Mouse (Mus musculus) intestine, postnatal 0 days (tissue): ENCODE results near the gene Lepr. TPM values are rescaled to one million over a fixed set of nuclear protein-coding genes. Genes with fewer than 3 reads are reported as not detected.

ENCODE experiments used
- ATAC-seq: fragments of 200-750 bp; cut with Nextera tagmentation; 2 replicates; pipeline ENCODE4 v1.8.0; 2017; ENCODE audit warnings: mild to moderate bottlenecking, moderate TSS enrichment, moderate library complexity
- H3K27ac ChIP-seq: fragments of 300-500 bp; sonication (generic); 2 replicates; pipeline ENCODE4 v1.5.1; 2014; ENCODE audit warnings: mild to moderate bottlenecking, low read depth, low read length, moderate library complexity
- H3K27me3 ChIP-seq: fragments of 300-500 bp; sonication (generic); replicated peaks from 2 replicates; pipeline ENCODE4 v1.6.1; 2014; ENCODE audit warnings: low read length, mixed read lengths; ENCODE audit not compliant: control insufficient read depth, insufficient read depth
- H3K36me3 ChIP-seq: fragments of 300-500 bp; sonication (generic); 2 replicates; pipeline ENCODE4 v1.6.1; 2014; ENCODE audit warnings: mild to moderate bottlenecking, moderate library complexity; ENCODE audit not compliant: control insufficient read depth, insufficient read depth
- H3K4me1 ChIP-seq: fragments of 300-500 bp; sonication (generic); replicated peaks from 2 replicates; pipeline ENCODE4 v1.6.1; 2014; ENCODE audit warnings: antibody characterized with exemption, low read length, mixed read lengths; ENCODE audit not compliant: control insufficient read depth, insufficient read depth
- H3K4me2 ChIP-seq: fragments of 300-500 bp; sonication (generic); replicated peaks from 2 replicates; pipeline ENCODE4 v1.6.1; 2014; ENCODE audit warnings: low read depth, mild to moderate bottlenecking, moderate library complexity
- H3K4me3 ChIP-seq: fragments of 300-500 bp; sonication (generic); 2 replicates; pipeline ENCODE4 v1.5.1; 2014; ENCODE audit warnings: low read depth, low read length
- H3K9ac ChIP-seq: fragments of 300-500 bp; sonication (generic); 2 replicates; pipeline ENCODE4 v1.6.1; 2014; ENCODE audit warnings: mild to moderate bottlenecking, low read depth, low read length
- H3K9me3 ChIP-seq: fragments of 300-500 bp; sonication (generic); 2 replicates; pipeline ENCODE4 v1.6.1; 2016; ENCODE audit warnings: mixed run types; ENCODE audit not compliant: control insufficient read depth
- CTCF ChIP-seq: sonication (generic); IDR thresholded peaks from 2 replicates; pipeline ENCODE4 v1.5.1; 2016; ENCODE audit warnings: low read depth, mild to moderate bottlenecking, control low read depth, antibody characterized with exemption, moderate library complexity
- WGBS: fragments of 180-500 bp; shearing (Covaris S2); extraction: QIAGEN DNeasy Blood & Tissue Kit; methylation state at CpG from one replicate; pipeline ENCODE4 v1.1.7; 2014; 5-methylcytosine and 5-hydroxymethylcytosine counted together
- polyA plus RNA-seq: library from polyadenylated mRNA; unstranded; fragments of >200 nt; fragmentation: Nextera tagmentation; extraction: Ambion mirVana; gene quantifications from 2 replicates; pipeline ENCODE4 v1.2.1, GENCODE M21; 2015

Lepr gene
- polyA plus RNA-seq: 1.9 TPM in 2 replicates

DNA sequence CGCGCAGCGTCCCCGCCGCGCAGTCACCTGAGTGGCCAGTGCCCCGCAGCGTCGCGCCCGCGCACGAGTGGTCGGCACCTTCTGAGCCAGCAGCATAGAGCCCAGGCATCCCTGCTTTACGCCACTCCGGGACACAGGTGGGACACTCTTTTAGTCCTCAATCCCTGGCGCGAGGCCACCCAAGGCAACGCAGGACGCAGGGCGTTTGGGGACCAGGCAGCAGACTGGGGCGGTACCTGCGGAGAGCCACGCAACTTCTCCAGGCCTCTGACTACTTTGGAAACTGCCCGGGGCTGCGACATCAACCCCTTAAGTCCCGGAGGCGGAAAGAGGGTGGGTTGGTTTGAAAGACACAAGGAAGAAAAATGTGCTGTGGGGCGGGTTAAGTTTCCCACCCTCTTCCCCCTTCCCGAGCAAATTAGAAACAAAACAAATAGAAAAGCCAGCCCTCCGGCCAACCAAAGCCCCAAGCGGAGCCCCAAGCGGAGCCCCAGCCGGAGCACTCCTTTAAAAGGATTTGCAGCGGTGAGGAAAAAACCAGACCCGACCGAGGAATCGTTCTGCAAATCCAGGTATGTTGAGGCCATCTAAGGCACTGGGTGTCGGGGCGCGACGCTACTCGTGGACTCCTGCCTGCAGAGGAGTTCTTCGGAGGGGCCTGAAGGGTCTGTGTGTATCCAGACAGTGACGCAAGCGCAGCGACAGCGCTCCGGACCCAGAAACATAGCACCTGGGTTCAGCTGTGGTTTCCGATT, at the start of gene Lepr:
Gene Lepr, plus strand, starts transcription at position 38 of the 755 bp plus-strand sequence.
- ATAC-seq: no peak
- peaks cover 20% of the 10 kb centered on the region; the same call in 1 of the 2 replicates for H3K27me3 ChIP-seq
- no peaks in the 10 kb centered on the region for H3K36me3 ChIP-seq
- TF ChIP-seq CTCF: no peak
- 0 out of 2 replicates have a peak, but pooled peaks cover 3% of the 10 kb centered on the region for H3K4me1 ChIP-seq
- H3K4me3 ChIP-seq: peak within 1 kb of the TSS; percentile 46
- H3K4me2 ChIP-seq: peak within 1 kb of the TSS; percentile 73
- H3K27ac ChIP-seq: no peak within 1 kb of the TSS
- WGBS: under 1% methylated on average over 50 of the region's 50 CpGs
- no peaks in the 10 kb centered on the region for H3K9me3 ChIP-seq
- H3K9ac ChIP-seq: peak within 1 kb of the TSS; percentile 31; the same call in 1 of the 2 replicates

DNA sequence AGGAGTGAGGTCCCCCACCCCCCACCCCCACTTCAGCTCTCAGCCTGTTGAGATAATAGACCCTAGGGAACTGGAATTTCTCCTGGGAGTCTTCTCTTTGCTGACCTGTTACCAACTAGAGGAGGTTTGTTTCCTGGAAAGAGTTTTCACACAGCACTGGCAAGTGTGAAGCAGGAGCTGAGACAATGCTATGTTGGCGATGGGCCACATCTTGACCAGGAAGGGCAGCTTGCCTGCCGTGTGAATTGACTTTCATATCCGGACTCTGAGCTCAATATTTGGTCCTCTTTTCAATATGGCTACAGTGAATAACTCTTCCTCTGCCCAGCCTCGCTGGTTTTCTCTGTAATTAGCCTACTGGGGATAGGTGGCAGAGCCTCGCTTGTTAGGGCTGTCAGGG, 48.0 kb upstream of the Lepr start:
- no peak overlapping the region for H3K4me2 ChIP-seq
- no peaks in the 10 kb centered on the region for H3K27me3 ChIP-seq
- H3K9ac ChIP-seq: no peak overlapping the region
- 70% methylated on average over 5 of the region's 5 CpGs for WGBS
- no peak overlapping the region for H3K27ac ChIP-seq
- no peaks in the 10 kb centered on the region for H3K9me3 ChIP-seq
- no peak for ATAC-seq
- TF ChIP-seq CTCF: no peak
- no peaks in the 10 kb centered on the region for H3K4me1 ChIP-seq
- H3K4me3 ChIP-seq: no peak overlapping the region
- H3K36me3 ChIP-seq: no peaks in the 10 kb centered on the region

GRCm38 (mm10) chr4:101669811-101670210, 47.4 kb upstream of the Lepr start:
- H3K36me3 ChIP-seq: no peaks in the 10 kb centered on the region
- H3K27me3 ChIP-seq: no peaks in the 10 kb centered on the region
- WGBS: 65% methylated on average over 5 of the region's 5 CpGs
- H3K9ac ChIP-seq: no peak overlapping the region
- no peak overlapping the region for H3K4me2 ChIP-seq
- H3K4me3 ChIP-seq: no peak overlapping the region
- H3K4me1 ChIP-seq: no peaks in the 10 kb centered on the region
- H3K27ac ChIP-seq: no peak overlapping the region
- no peak for TF ChIP-seq CTCF
- H3K9me3 ChIP-seq: no peaks in the 10 kb centered on the region
- ATAC-seq: no peak

DNA sequence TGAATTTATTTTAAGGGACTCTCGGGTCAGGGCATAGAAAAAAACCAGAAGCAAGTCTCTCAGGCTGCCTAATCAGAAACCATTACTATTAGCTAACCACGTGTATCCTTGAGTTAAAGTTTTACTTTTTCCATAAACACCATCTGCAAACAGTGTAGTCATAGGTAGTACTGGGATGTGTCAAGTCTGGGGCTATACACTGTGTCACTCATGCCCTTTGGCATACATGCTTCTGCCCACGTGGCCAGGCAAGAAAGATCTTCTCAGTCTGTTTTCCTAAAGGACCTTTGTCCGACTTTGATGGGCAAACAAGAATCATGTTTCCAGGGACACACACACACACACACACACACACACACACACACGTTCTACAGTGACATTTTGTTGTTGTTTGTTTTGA, 42.4 kb upstream of the Lepr start:
- TF ChIP-seq CTCF: no peak
- peak; percentile 99 for ATAC-seq
- H3K27ac ChIP-seq: no peak overlapping the region

DNA sequence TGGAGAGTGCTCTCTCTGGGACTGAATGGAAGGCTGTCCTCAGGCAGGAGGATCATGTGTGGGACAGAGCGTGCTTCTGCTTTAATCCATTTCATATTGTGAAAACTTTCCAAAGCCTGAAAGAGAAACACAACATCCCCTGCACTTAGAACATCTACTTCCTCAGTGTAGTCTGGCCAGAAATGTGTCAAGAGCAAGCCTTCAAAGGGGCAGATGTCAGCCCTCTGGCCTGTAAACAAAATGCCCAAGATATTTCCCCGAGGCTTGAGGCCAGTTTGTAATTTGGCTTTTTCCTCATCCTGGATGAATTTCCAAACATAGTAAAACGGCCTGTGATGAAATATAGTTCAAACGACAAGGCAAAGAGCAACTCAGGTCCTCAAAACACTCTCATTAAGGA, 41.5 kb upstream of the Lepr start:
- H3K27me3 ChIP-seq: no peaks in the 10 kb centered on the region
- H3K27ac ChIP-seq: no peak overlapping the region
- H3K4me1 ChIP-seq: no peaks in the 10 kb centered on the region
- TF ChIP-seq CTCF: no peak
- ATAC-seq: no peak
- H3K4me3 ChIP-seq: no peak overlapping the region
- H3K36me3 ChIP-seq: no peaks in the 10 kb centered on the region
- no peak overlapping the region for H3K9ac ChIP-seq
- WGBS: 48% methylated on average over 4 of the region's 4 CpGs
- H3K9me3 ChIP-seq: no peaks in the 10 kb centered on the region
- no peak overlapping the region for H3K4me2 ChIP-seq

More for the DNA sequence above, 42.4 kb upstream of the Lepr start:
- Histone ChIP-seq H3K4me1 (no peaks in the 10 kb centered on the region), H3K27me3 (no peaks in the 10 kb centered on the region), H3K9me3 (no peaks in the 10 kb centered on the region), H3K4me2 (no peak overlapping the region), H3K9ac (no peak overlapping the region), H3K4me3 (no peak overlapping the region), H3K36me3 (no peaks in the 10 kb centered on the region)
- 37% methylated on average over 5 of the region's 5 CpGs for WGBS

DNA sequence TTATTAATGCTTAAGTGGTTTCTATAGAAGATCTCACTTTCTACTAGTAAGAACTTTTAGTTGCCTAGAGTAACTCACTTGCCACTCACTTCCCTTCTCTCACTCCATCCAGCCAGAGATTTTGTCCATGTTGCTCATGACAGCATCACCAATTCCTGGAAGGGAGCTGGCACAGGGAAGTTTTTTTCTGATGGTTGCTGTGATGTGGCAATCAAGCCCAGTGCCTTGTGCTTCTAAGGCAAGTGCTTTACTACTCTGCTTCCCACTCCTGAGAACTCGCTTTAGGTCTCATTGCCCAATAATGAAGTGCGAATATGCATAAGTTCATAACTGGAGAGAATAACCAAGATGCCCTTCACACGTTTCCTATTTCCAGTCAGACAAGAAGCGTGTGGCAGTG, 34.6 kb upstream of the Lepr start:
- ATAC-seq: no peak
- Histone ChIP-seq H3K36me3 (no peaks in the 10 kb centered on the region), H3K4me1 (no peaks in the 10 kb centered on the region), H3K4me3 (no peak overlapping the region), H3K27me3 (no peaks in the 10 kb centered on the region), H3K4me2 (no peak overlapping the region), H3K9me3 (no peaks in the 10 kb centered on the region), H3K9ac (no peak overlapping the region), H3K27ac (no peak overlapping the region)
- TF ChIP-seq CTCF: no peak
- 89% methylated on average over 4 of the region's 4 CpGs for WGBS
